ENCODE assay signal across 8 mouse cellular contexts in genomic region chr19:10895708-10896107, GRCm38 (mm10). TPM values are rescaled to one million over a fixed set of nuclear protein-coding genes. Genes with fewer than 3 reads are reported as not detected.
DNase-seq lines count a peak whose midpoint lies in the region; ATAC-seq lines count a peak whose summit lies in the region.

No protein-coding gene starts in this region.

- peak overlapping the region; percentile 81 for H3K9ac ChIP-seq in intestine, embryonic 14.5 days (ENCODE audit: low read length)
- H3K9ac ChIP-seq in neural tube, embryonic 13.5 days = peak overlapping the region; percentile 85

- peaks cover 37% of the 10 kb centered on the region for H3K36me3 ChIP-seq in erythroblast, embryonic 14.5 days (ENCODE audit: control insufficient read depth)
- H3K36me3 ChIP-seq in intestine, embryonic 14.5 days (ENCODE audit: control insufficient read depth, insufficient read depth, low read length) = peaks cover 35% of the 10 kb centered on the region
- peaks cover 34% of the 10 kb centered on the region for H3K36me3 ChIP-seq in neural tube, embryonic 13.5 days

- DNase-seq in urinary bladder, postnatal 14 days (ENCODE audit: low spot score) = peak; percentile 41
- DNase-seq in urinary bladder, postnatal 10 days (ENCODE audit: low spot score) = no peak
- no peak for DNase-seq in intestine, embryonic 14.5 days (ENCODE audit: low spot score)
- DNase-seq in spleen, adult 18-20 months = no peak
- DNase-seq in kidney, adult 18-20 months = no peak

- ATAC-seq in erythroblast, adult 5-6 weeks (replicated peaks; ENCODE audit: low FRiP score, poor library complexity, severe bottlenecking) = no peak
- no peak; the same call in 1 of the 2 replicates for ATAC-seq in intestine, embryonic 14.5 days (replicated peaks; ENCODE audit: low FRiP score, low TSS enrichment, low read depth)
- peak; percentile 11; the same call in 1 of the 2 replicates for ATAC-seq in neural tube, embryonic 13.5 days (ENCODE audit: low read depth)

- no peaks in the 10 kb centered on the region for H3K9me3 ChIP-seq in erythroblast, embryonic 14.5 days (ENCODE audit: control insufficient read depth, low read length)
- no peaks in the 10 kb centered on the region for H3K9me3 ChIP-seq in intestine, embryonic 14.5 days (ENCODE audit: control insufficient read depth, low read length)
- no peaks in the 10 kb centered on the region for H3K9me3 ChIP-seq in neural tube, embryonic 13.5 days

- peaks cover 32% of the 10 kb centered on the region for H3K4me1 ChIP-seq in erythroblast, embryonic 14.5 days (ENCODE audit: control insufficient read depth)
- peaks cover 11% of the 10 kb centered on the region for H3K4me1 ChIP-seq in intestine, embryonic 14.5 days (replicated peaks; ENCODE audit: control insufficient read depth, insufficient read depth, low read length)
- H3K4me1 ChIP-seq in neural tube, embryonic 13.5 days (replicated peaks) = peaks cover 23% of the 10 kb centered on the region

- H3K4me2 ChIP-seq in intestine, embryonic 14.5 days (ENCODE audit: low read length) = peak overlapping the region; percentile 88
- H3K4me2 ChIP-seq in neural tube, embryonic 13.5 days = peak overlapping the region; percentile 89

- H3K27me3 ChIP-seq in erythroblast, embryonic 14.5 days (ENCODE audit: control insufficient read depth) = no peaks in the 10 kb centered on the region
- H3K27me3 ChIP-seq in intestine, embryonic 14.5 days (replicated peaks; ENCODE audit: control insufficient read depth, insufficient read depth, low read length) = no peaks in the 10 kb centered on the region
- H3K27me3 ChIP-seq in neural tube, embryonic 13.5 days = no peaks in the 10 kb centered on the region

- peak overlapping the region; percentile 88 for H3K4me3 ChIP-seq in erythroblast, embryonic 14.5 days (replicated peaks)
- peak overlapping the region; percentile 73 for H3K4me3 ChIP-seq in intestine, embryonic 14.5 days (ENCODE audit: low read depth, low read length)
- H3K4me3 ChIP-seq in neural tube, embryonic 13.5 days = peak overlapping the region; percentile 85

- peak overlapping the region; percentile 88 for H3K27ac ChIP-seq in intestine, embryonic 14.5 days (ENCODE audit: low read depth)
- peak overlapping the region; percentile 92 for H3K27ac ChIP-seq in neural tube, embryonic 13.5 days (replicated peaks)

- under 1% methylated on average over 16 of the region's 16 CpGs for WGBS in intestine, embryonic 14.5 days
- WGBS in neural tube, embryonic 13.5 days = 1% methylated on average over 16 of the region's 16 CpGs

RNA-seq across cellular contexts. Expression of gene Prpf19, which starts 0.7 kb away (rescaled TPM):
- polyA plus RNA-seq in erythroblast, embryonic 14.5 days (2012) = 3.2 and 4.1 TPM in 2 replicates
- 10.0 and 14.4 TPM in 2 replicates for total RNA-seq in erythroblast, adult 5-6 weeks (2015; ENCODE audit: low replicate concordance)
- 26.3 and 59.3 TPM in 2 replicates for total RNA-seq in erythroblast, adult 5-6 weeks (2017; ENCODE audit: low replicate concordance)
- 45.5 TPM in 2 replicates for polyA plus RNA-seq in intestine, embryonic 14.5 days (2014; fragmentation: Nextera tagmentation; extraction: Ambion mirVana)
- polyA plus RNA-seq in neural tube, embryonic 13.5 days (2015; fragmentation: Nextera tagmentation; extraction: Ambion mirVana) = 37.3 and 41.7 TPM in 2 replicates

RNA-seq across cellular contexts. Expression of gene Tmem109, which starts 13.9 kb away (rescaled TPM):
- 1.3 and 1.4 TPM in 2 replicates for polyA plus RNA-seq in erythroblast, embryonic 14.5 days (2012)
- total RNA-seq in erythroblast, adult 5-6 weeks (2015; ENCODE audit: low replicate concordance) = 6.3 and 10.4 TPM in 2 replicates
- total RNA-seq in erythroblast, adult 5-6 weeks (2017; ENCODE audit: low replicate concordance) = 2.4 and 6.6 TPM in 2 replicates
- polyA plus RNA-seq in intestine, embryonic 14.5 days (2014; fragmentation: Nextera tagmentation; extraction: Ambion mirVana) = 91.1 and 91.7 TPM in 2 replicates
- 39.5 and 41.9 TPM in 2 replicates for polyA plus RNA-seq in neural tube, embryonic 13.5 days (2015; fragmentation: Nextera tagmentation; extraction: Ambion mirVana)

RNA-seq across cellular contexts. Expression of gene Zp1, which starts 24.7 kb away (rescaled TPM):
- not detected in 2 replicates for polyA plus RNA-seq in erythroblast, embryonic 14.5 days (2012)
- not detected in 2 replicates for total RNA-seq in erythroblast, adult 5-6 weeks (2015; ENCODE audit: low replicate concordance)
- total RNA-seq in erythroblast, adult 5-6 weeks (2017; ENCODE audit: low replicate concordance) = not detected in 2 replicates
- not detected in 2 replicates for polyA plus RNA-seq in intestine, embryonic 14.5 days (2014; fragmentation: Nextera tagmentation; extraction: Ambion mirVana)
- not detected in 2 replicates for polyA plus RNA-seq in neural tube, embryonic 13.5 days (2015; fragmentation: Nextera tagmentation; extraction: Ambion mirVana)

RNA-seq across cellular contexts. Expression of gene Tmem132a, which starts 26.0 kb away (rescaled TPM):
- polyA plus RNA-seq in erythroblast, embryonic 14.5 days (2012) = 0.05 TPM in 2 replicates
- total RNA-seq in erythroblast, adult 5-6 weeks (2015; ENCODE audit: low replicate concordance) = not detected in 2 replicates
- not detected in 2 replicates for total RNA-seq in erythroblast, adult 5-6 weeks (2017; ENCODE audit: low replicate concordance)
- 50.6 and 54.6 TPM in 2 replicates for polyA plus RNA-seq in intestine, embryonic 14.5 days (2014; fragmentation: Nextera tagmentation; extraction: Ambion mirVana)
- polyA plus RNA-seq in neural tube, embryonic 13.5 days (2015; fragmentation: Nextera tagmentation; extraction: Ambion mirVana) = 154 and 169 TPM in 2 replicates

RNA-seq across cellular contexts. Expression of gene Ptgdr2, which starts 41.3 kb away (rescaled TPM):
- not detected in 2 replicates for polyA plus RNA-seq in erythroblast, embryonic 14.5 days (2012)
- total RNA-seq in erythroblast, adult 5-6 weeks (2015; ENCODE audit: low replicate concordance) = not detected in 2 replicates
- not detected in 2 replicates for total RNA-seq in erythroblast, adult 5-6 weeks (2017; ENCODE audit: low replicate concordance)
- 0.07 TPM in 1 of 2 replicates, not detected in the other for polyA plus RNA-seq in intestine, embryonic 14.5 days (2014; fragmentation: Nextera tagmentation; extraction: Ambion mirVana)
- not detected in 2 replicates for polyA plus RNA-seq in neural tube, embryonic 13.5 days (2015; fragmentation: Nextera tagmentation; extraction: Ambion mirVana)

Comparison
In these comparisons a context has a peak if more than half of its experiments do, and no peak if none do; other contexts are left out.
1. RNA of gene Tmem109, which starts 13.9 kb away (polyA plus RNA-seq): 91.1 to 91.7 TPM in intestine, embryonic 14.5 days and 39.5 to 41.9 TPM in neural tube, embryonic 13.5 days; 1.3 to 1.4 TPM in erythroblast, embryonic 14.5 days; every median in the first group is over 10 times any median in the second.
2. Peak in every context shown above with its lines, with median percentiles within 50 percentile points of each other: H3K4me3 ChIP-seq.